Mouse (Mus musculus) small intestine, adult 2 months (tissue): Measurements from ENCODE around the gene Stk39. TPM values are rescaled to one million over a fixed set of nuclear protein-coding genes. Genes with fewer than 3 reads are reported as not detected.

Experiments
- H3K27ac ChIP-seq: fragments of 200-500 bp; 2 replicates; pipeline ENCODE4 v1.5.1; 2012; ENCODE audit warnings: low read depth, low read length, control low read depth, inconsistent platforms; ENCODE audit not compliant: insufficient read depth
- H3K27me3 ChIP-seq: fragments of 200-500 bp; 2 replicates; pipeline ENCODE4 v1.6.1; 2012; ENCODE audit warnings: mild to moderate bottlenecking, moderate library complexity, low read length, inconsistent platforms; ENCODE audit not compliant: control insufficient read depth, insufficient read depth
- H3K36me3 ChIP-seq: fragments of 200-500 bp; 2 replicates; pipeline ENCODE4 v1.6.1; 2012; ENCODE audit warnings: mild to moderate bottlenecking, low read length, control low read depth, inconsistent platforms; ENCODE audit not compliant: control insufficient read depth, insufficient read depth
- H3K4me1 ChIP-seq: fragments of 200-500 bp; 2 replicates; pipeline ENCODE4 v1.6.1; 2012; ENCODE audit warnings: low read length, inconsistent platforms, mixed read lengths; ENCODE audit not compliant: control insufficient read depth, insufficient read depth, insufficient read length
- H3K4me3 ChIP-seq: fragments of 200-500 bp; 2 replicates; pipeline ENCODE4 v1.5.1; 2012; ENCODE audit warnings: low read depth, mild to moderate bottlenecking, control low read depth, inconsistent platforms, low read length, moderate library complexity
- CTCF ChIP-seq: fragments of 200-500 bp; IDR thresholded peaks from 2 replicates; pipeline ENCODE4 v1.5.1; 2012; ENCODE audit warnings: low read depth, mild to moderate bottlenecking, control low read depth, inconsistent platforms, low read length, moderate library complexity, mixed read lengths; ENCODE audit not compliant: insufficient replicate concordance, insufficient read length; ENCODE audit errors: extremely low read depth
- POLR2A ChIP-seq: fragments of 200-500 bp; IDR thresholded peaks from 2 replicates; pipeline ENCODE4 v1.6.1; 2012; ENCODE audit warnings: low read depth, mild to moderate bottlenecking, control low read depth, inconsistent platforms, low read length, moderate library complexity
- WGBS: fragments of 180-500 bp; shearing (Covaris S2); methylation state at CpG from one replicate; pipeline ENCODE4 v1.1.7; 2018; 5-methylcytosine and 5-hydroxymethylcytosine counted together
- polyA plus RNA-seq: library from polyadenylated mRNA; depleted of rRNA; stranded (reverse); fragments of >200 nt; gene quantifications from 2 replicates; pipeline ENCODE4 v1.2.3, GENCODE M21; 2012

Stk39 gene
- polyA plus RNA-seq, 1 experiment: 4.6 TPM

GRCm38 (mm10) chr2:68289177-68289576 lies 182.9 kb downstream of the Stk39 start:
- Histone ChIP-seq H3K27ac (no peak overlapping the region), H3K36me3 (no peaks in the 10 kb centered on the region), H3K4me1 (no peaks in the 10 kb centered on the region), H3K4me3 (no peak overlapping the region), H3K27me3 (no peaks in the 10 kb centered on the region)
- TF ChIP-seq POLR2A (no peak), CTCF (no peak)
- 90% methylated on average over 10 of the region's 10 CpGs for WGBS

GRCm38 (mm10) chr2:68288106-68288505 lies 184.0 kb downstream of the Stk39 start:
- TF ChIP-seq CTCF (no peak), POLR2A (no peak)
- H3K27me3 ChIP-seq: no peaks in the 10 kb centered on the region
- H3K36me3 ChIP-seq: no peaks in the 10 kb centered on the region
- H3K27ac ChIP-seq: no peak overlapping the region
- no peak overlapping the region for H3K4me3 ChIP-seq
- WGBS: 94% methylated on average over 10 of the region's 10 CpGs
- H3K4me1 ChIP-seq: no peaks in the 10 kb centered on the region

- no peaks in the 10 kb centered on the region for H3K36me3 ChIP-seq
- no peak overlapping the region for H3K27ac ChIP-seq
- H3K4me3 ChIP-seq: no peak overlapping the region
- H3K27me3 ChIP-seq: no peaks in the 10 kb centered on the region
- 77% methylated on average over 2 of the region's 2 CpGs for WGBS
- TF ChIP-seq POLR2A (no peak), CTCF (no peak)
- H3K4me1 ChIP-seq: no peaks in the 10 kb centered on the region
Observed at GRCm38 (mm10) chr2:68284391-68284790, 187.7 kb downstream of the Stk39 start.

GRCm38 (mm10) chr2:68283021-68283548 lies 189.0 kb downstream of the Stk39 start:
- WGBS: 94% methylated on average over 6 of the region's 6 CpGs
- no peak overlapping the region for H3K27ac ChIP-seq
- TF ChIP-seq CTCF (no peak), POLR2A (no peak)
- H3K36me3 ChIP-seq: no peaks in the 10 kb centered on the region
- H3K27me3 ChIP-seq: no peaks in the 10 kb centered on the region
- no peaks in the 10 kb centered on the region for H3K4me1 ChIP-seq
- no peak overlapping the region for H3K4me3 ChIP-seq

- H3K27ac ChIP-seq: no peak overlapping the region
- WGBS: 96% methylated on average over 3 of the region's 3 CpGs
- no peak for TF ChIP-seq CTCF
- TF ChIP-seq POLR2A: no peak
- no peak overlapping the region for H3K4me3 ChIP-seq
- no peaks in the 10 kb centered on the region for H3K4me1 ChIP-seq
- H3K36me3 ChIP-seq: no peaks in the 10 kb centered on the region
- H3K27me3 ChIP-seq: no peaks in the 10 kb centered on the region
Observed at GRCm38 (mm10) chr2:68281575-68281974, 190.5 kb downstream of the Stk39 start.

- Histone ChIP-seq H3K4me1 (no peaks in the 10 kb centered on the region), H3K4me3 (no peak overlapping the region), H3K36me3 (peaks cover 7% of the 10 kb centered on the region), H3K27me3 (no peaks in the 10 kb centered on the region), H3K27ac (no peak overlapping the region)
- TF ChIP-seq CTCF (no peak), POLR2A (no peak)
- WGBS: 77% methylated on average over 4 of the region's 4 CpGs
Observed at GRCm38 (mm10) chr2:68271301-68271700, 200.8 kb downstream of the Stk39 start.

- whole genome bisulfite sequencing: 80% methylated on average over 6 of the region's 6 CpGs
- no peak overlapping the region for H3K4me3 ChIP-seq
- H3K4me1 ChIP-seq: no peaks in the 10 kb centered on the region
- H3K27me3 ChIP-seq: no peaks in the 10 kb centered on the region
- TF ChIP-seq POLR2A (no peak), CTCF (no peak)
- H3K27ac ChIP-seq: no peak overlapping the region
- peaks cover 9% of the 10 kb centered on the region for H3K36me3 ChIP-seq
Observed at GRCm38 (mm10) chr2:68270836-68271235, 201.2 kb downstream of the Stk39 start.

GRCm38 (mm10) chr2:68269646-68270045 lies 202.4 kb downstream of the Stk39 start:
- Histone ChIP-seq H3K4me3 (no peak overlapping the region), H3K27me3 (no peaks in the 10 kb centered on the region), H3K36me3 (peaks cover 7% of the 10 kb centered on the region), H3K27ac (no peak overlapping the region), H3K4me1 (no peaks in the 10 kb centered on the region)
- WGBS: 87% methylated on average over 4 of the region's 4 CpGs
- TF ChIP-seq CTCF (no peak), POLR2A (no peak)
